Mouse (Mus musculus) forebrain, embryonic 11.5 days (tissue): ENCODE measurements around the gene Dpagt1. TPM values are rescaled to one million over a fixed set of nuclear protein-coding genes. Genes with fewer than 3 reads are reported as not detected.
"Not testable (repeated sequence)": the region's sequence is repeated elsewhere in the genome, so short reads cannot be mapped to it uniquely, and the experiment has no call there.

Source experiments
- ATAC-seq: fragments of 200-750 bp; cut with Nextera tagmentation; replicated peaks from 2 replicates; pipeline ENCODE4 v1.8.0; 2017; ENCODE audit warnings: moderate TSS enrichment; ENCODE audit not compliant: low FRiP score
- DNase-seq: peaks from one replicate; pipeline ENCODE4 v3.0.0-alpha.2; 2017; ENCODE audit warnings: low spot score
- H3K27ac ChIP-seq: fragments of 300-500 bp; sonication (generic); 2 replicates; pipeline ENCODE4 v1.5.1; 2014; ENCODE audit warnings: low read depth, low read length
- H3K27me3 ChIP-seq: fragments of 300-500 bp; sonication (generic); 2 replicates; pipeline ENCODE4 v1.6.1; 2014; ENCODE audit warnings: mild to moderate bottlenecking, low read length, mixed read lengths; ENCODE audit not compliant: control insufficient read depth, insufficient read depth
- H3K36me3 ChIP-seq: fragments of 300-500 bp; sonication (generic); 2 replicates; pipeline ENCODE4 v1.6.1; 2014; ENCODE audit warnings: mild to moderate bottlenecking, low read length, moderate library complexity, mixed read lengths; ENCODE audit not compliant: control insufficient read depth, insufficient read depth
- H3K4me1 ChIP-seq: fragments of 300-500 bp; sonication (generic); replicated peaks from 2 replicates; pipeline ENCODE4 v1.6.1; 2014; ENCODE audit warnings: low read length, mixed read lengths; ENCODE audit not compliant: control insufficient read depth, insufficient read depth
- H3K4me2 ChIP-seq: fragments of 300-500 bp; sonication (generic); 2 replicates; pipeline ENCODE4 v1.6.1; 2014; ENCODE audit warnings: low read depth, mild to moderate bottlenecking, low read length, moderate library complexity, mixed read lengths; ENCODE audit not compliant: severe bottlenecking
- H3K4me3 ChIP-seq: fragments of 300-500 bp; sonication (generic); 2 replicates; pipeline ENCODE4 v1.5.1; 2014; ENCODE audit warnings: low read depth, low read length
- H3K9ac ChIP-seq: fragments of 300-500 bp; sonication (generic); 2 replicates; pipeline ENCODE4 v1.6.1; 2014; ENCODE audit warnings: low read length
- H3K9me3 ChIP-seq: fragments of 300-500 bp; sonication (generic); 2 replicates; pipeline ENCODE4 v1.6.1; 2016; ENCODE audit warnings: low read length, mixed read lengths; ENCODE audit not compliant: control insufficient read depth
- WGBS: fragments of 180-500 bp; shearing (Covaris S2); extraction: QIAGEN DNeasy Blood & Tissue Kit; methylation state at CpG from one replicate; pipeline ENCODE4 v1.1.7; 2014; 5-methylcytosine and 5-hydroxymethylcytosine counted together
- polyA plus RNA-seq: library from polyadenylated mRNA; unstranded; fragments of >200 nt; fragmentation: Nextera tagmentation; extraction: Ambion mirVana; gene quantifications from 2 replicates; pipeline ENCODE4 v1.2.1, GENCODE M21; 2014

The Dpagt1 gene
- polyA plus RNA-seq, 1 experiment from 2014 or later = 49.1 TPM

DNA sequence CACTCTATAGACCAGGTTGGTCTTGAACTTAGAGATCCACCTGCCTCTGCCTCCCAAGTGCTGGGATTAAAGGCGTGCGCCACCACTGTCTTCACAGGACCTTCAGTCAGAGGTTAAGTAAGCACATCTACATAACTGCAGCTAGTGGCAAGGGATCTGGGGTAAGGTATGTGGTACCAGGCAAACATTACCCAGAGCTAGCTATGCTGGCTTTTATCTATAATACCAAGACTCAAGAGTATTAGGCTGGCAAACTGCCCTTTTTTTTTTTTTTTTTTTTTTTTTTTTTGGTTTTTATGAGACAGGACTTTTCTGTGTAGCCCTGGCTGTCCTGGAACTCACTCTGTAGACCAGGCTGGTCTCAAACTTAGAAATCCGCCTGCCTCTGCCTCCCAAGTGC, 25.8 kb upstream of the Dpagt1 start:
- H3K9ac ChIP-seq, H3K4me2 ChIP-seq, DNase-seq, H3K4me1 ChIP-seq, ATAC-seq, H3K9me3 ChIP-seq, H3K27ac ChIP-seq, H3K4me3 ChIP-seq, H3K27me3 ChIP-seq: not testable (repeated sequence)
- peaks cover 11% of the 10 kb centered on the region; the same call in 1 of the 2 replicates for H3K36me3 ChIP-seq
- WGBS = 90% methylated on average over 3 of the region's 3 CpGs

DNA sequence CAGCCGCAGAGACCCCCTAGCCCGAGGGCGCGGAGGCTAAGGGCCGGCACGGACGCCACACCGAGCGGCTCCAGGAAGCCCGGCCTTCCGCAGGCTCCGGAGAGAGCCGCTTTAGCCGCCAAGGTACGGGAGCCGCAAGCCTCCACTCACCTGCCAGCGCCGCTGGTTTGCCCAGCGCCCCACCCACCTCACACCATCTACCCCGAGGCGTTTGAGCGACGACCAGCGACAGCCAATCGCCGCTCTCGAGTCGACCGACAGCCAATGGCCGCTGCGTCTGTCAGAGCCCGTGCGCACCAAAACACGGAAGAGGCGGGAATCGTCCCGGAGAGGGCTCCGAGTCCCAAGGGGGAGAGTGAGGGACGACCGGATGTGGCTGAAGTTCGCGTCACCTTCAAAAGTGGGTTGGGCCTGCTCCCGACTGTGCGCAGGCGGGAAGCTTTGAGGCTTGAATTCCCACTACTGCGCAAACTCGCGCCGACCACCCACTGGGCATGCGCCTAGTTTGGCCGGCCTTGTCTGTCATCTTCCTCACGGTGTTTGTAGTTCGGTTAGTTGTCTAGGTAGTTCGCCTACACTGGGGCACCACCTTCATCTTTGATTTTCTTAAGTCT, 20.2 kb upstream of the Dpagt1 start, which contains the start of gene Hinfp:
Gene Hinfp (minus strand): TSS at position 206 of the 614 bp plus-strand sequence.
- DNase-seq (peak; percentile 99), ATAC-seq (peak; percentile 99)
- H3K4me3 ChIP-seq = peak within 1 kb of the TSS; percentile 77
- peak within 1 kb of the TSS; percentile 83 for H3K4me2 ChIP-seq
- peaks cover 9% of the 10 kb centered on the region; the same call in 1 of the 2 replicates for H3K4me1 ChIP-seq
- peak within 1 kb of the TSS; percentile 74 for H3K9ac ChIP-seq
- 1% methylated on average over 54 of the region's 54 CpGs for WGBS
- peaks cover 3% of the 10 kb centered on the region; the same call in 1 of the 2 replicates for H3K36me3 ChIP-seq
- H3K27me3 ChIP-seq = no peaks in the 10 kb centered on the region
- H3K9me3 ChIP-seq = no peaks in the 10 kb centered on the region
- no peak within 1 kb of the TSS; the same call in 1 of the 2 replicates for H3K27ac ChIP-seq

DNA sequence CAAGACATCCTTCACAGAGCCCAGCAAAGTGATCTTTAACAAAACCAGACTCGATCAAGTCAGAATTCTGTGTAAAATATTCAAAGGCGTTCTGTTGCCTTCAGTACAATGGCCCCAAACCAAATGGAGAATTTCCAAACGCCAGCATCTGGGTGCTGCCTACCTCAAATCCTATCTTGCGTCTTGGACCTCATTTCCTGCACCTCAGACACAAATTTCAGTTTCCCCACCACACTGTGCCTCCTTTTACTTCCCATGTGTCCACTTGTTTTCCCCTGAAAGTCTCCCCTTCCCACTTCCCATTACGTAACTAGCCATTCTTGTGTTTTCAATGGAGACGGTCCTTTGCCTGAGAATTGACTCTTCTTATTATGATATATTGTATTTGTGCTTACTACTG, 19.3 kb upstream of the Dpagt1 start:
- H3K27ac ChIP-seq = no peak overlapping the region
- H3K9ac ChIP-seq = no peak overlapping the region
- 87% methylated on average over 6 of the region's 6 CpGs for WGBS
- peaks cover 16% of the 10 kb centered on the region; the same call in 1 of the 2 replicates for H3K4me1 ChIP-seq
- no peak overlapping the region for H3K4me2 ChIP-seq
- H3K36me3 ChIP-seq = peaks cover 3% of the 10 kb centered on the region; the same call in 1 of the 2 replicates
- ATAC-seq (no peak), DNase-seq (no peak)
- H3K4me3 ChIP-seq = no peak overlapping the region
- no peaks in the 10 kb centered on the region for H3K9me3 ChIP-seq
- no peaks in the 10 kb centered on the region for H3K27me3 ChIP-seq

DNA sequence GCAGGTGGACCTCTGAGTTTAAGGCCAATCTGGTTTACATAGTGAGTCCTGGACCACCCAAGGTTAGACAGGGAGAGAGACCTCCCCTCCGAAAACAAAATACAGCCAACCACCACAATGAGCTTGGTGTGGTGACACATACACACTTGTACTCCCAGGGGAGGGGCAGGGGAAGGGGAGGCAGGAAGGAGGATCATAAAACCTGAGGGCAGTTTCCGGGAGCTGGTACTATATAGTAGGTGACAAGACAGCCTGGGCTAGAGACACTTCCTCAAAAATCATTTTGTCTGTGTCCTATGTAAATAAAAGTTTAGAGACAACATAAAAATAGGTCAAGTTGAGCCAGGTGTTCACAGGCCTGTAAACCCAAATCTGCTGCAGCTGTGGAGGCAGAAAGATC, 18.6 kb upstream of the Dpagt1 start:
- Histone ChIP-seq H3K4me1 (peaks cover 21% of the 10 kb centered on the region; the same call in 1 of the 2 replicates), H3K27ac (no peak overlapping the region), H3K36me3 (peaks cover 2% of the 10 kb centered on the region; the same call in 1 of the 2 replicates), H3K9me3 (no peaks in the 10 kb centered on the region), H3K27me3 (no peaks in the 10 kb centered on the region), H3K4me3 (no peak overlapping the region), H3K4me2 (no peak overlapping the region), H3K9ac (no peak overlapping the region)
- ATAC-seq = no peak
- WGBS = 93% methylated on average over 2 of the region's 2 CpGs
- no peak for DNase-seq

DNA sequence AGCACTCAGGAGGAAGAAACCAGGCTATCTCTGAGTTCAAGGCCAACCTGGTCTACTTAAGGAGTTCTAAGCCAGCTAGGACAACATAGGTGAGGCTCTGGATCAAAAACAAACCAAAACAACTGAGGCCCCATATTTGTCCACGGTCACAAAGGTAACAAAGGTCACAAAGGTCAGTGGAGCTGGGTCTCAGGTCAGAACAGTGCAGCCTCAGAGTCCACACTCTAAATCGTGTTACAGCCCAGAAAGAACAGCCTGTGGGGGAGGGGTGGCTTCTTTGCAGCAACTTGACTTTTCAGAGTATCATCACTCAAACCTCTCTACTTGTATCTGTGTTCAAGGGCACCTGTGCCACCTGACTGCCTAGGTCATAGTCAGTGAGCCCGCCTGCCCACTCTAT, 16.1 kb upstream of the Dpagt1 start:
- DNase-seq (no peak), ATAC-seq (no peak)
- H3K9me3 ChIP-seq = no peaks in the 10 kb centered on the region
- H3K4me3 ChIP-seq = no peak overlapping the region
- no peak overlapping the region for H3K4me2 ChIP-seq
- H3K36me3 ChIP-seq = peaks cover 3% of the 10 kb centered on the region; the same call in 1 of the 2 replicates
- H3K27ac ChIP-seq = no peak overlapping the region
- H3K27me3 ChIP-seq = no peaks in the 10 kb centered on the region
- 65% methylated on average over 3 of the region's 3 CpGs for WGBS
- H3K9ac ChIP-seq = no peak overlapping the region
- H3K4me1 ChIP-seq = peaks cover 15% of the 10 kb centered on the region; the same call in 1 of the 2 replicates

DNA sequence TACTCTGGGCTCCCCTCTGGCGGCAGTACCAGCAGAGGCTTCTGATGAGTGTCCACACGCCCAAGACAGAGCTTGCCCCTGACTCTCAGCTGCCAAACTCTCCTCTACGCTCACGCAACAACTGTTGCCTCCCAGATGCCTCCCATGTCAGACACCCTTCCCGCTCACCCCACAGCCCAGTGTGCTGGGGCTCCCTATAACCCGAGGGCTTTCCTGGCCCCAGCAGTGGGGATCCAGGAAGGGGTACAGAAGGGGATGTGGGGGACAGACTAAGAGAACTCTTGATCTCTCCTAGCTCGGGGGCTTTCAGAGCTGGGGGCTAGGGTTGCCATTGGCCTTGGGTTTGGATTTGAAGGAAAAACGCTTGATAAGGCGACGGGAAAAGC, 15.1 kb upstream of the Dpagt1 start:
- no peak overlapping the region for H3K4me3 ChIP-seq
- H3K9me3 ChIP-seq = no peaks in the 10 kb centered on the region
- peak overlapping the region; percentile 26; the same call in 1 of the 2 replicates for H3K4me2 ChIP-seq
- WGBS = 20% methylated on average over 10 of the region's 10 CpGs
- no peak for ATAC-seq
- peak overlapping the region; percentile 32; the same call in 1 of the 2 replicates for H3K9ac ChIP-seq
- peaks cover 12% of the 10 kb centered on the region; the same call in 1 of the 2 replicates for H3K4me1 ChIP-seq
- no peak for DNase-seq
- H3K27ac ChIP-seq = no peak overlapping the region
- H3K27me3 ChIP-seq = no peaks in the 10 kb centered on the region
- H3K36me3 ChIP-seq = peaks cover 5% of the 10 kb centered on the region; the same call in 1 of the 2 replicates

DNA sequence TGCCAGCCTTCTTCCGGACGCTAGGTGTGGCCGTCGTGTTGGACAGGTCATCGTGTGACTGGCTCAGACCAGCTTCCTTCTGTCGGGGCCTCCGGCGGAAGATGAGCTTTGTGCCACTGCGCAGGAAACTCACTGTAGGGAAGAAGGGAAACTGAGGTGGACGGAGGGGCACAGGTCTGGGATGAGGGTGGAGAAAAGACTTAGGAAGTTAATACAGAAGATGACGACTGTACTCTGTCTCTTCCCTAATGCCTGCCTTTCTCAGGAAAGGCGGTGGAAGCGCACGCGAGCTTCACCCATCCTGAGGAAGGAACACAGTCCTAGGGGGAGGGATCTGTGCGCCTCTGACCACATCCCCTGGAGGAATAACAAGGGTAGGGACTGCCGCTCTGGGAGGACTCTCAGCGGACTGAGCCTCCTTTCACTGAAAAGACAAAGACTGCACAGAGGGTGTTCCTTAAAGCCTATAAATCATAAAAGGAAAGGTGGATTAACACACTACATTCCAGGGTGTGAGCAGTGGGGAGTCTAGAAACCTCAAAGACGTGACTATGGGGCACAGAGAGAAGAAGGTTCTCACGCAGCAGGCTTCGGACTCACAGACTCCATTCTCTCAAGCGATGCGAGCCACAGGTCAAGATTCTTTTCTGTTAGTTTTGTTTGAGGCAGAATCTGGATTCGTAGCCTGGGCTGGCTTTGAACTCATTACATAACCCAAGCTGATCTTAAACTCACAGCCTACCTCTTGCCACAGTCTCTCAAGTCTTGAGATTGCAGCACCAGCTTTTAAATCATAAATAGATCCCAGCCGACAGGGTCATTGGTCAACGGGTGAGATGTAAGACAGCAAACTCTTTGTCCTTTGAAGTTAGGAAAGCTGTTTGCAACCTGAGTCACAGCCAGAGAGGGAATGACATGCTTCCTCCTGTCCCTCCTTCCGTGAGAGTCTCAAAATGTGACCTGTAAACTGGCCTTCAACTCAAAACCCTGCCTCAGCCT, 14.4 kb upstream of the Dpagt1 start:
- peak overlapping the region; percentile 26; the same call in 1 of the 2 replicates for H3K4me2 ChIP-seq
- ATAC-seq = peak; percentile 64; the same call in 1 of the 2 replicates
- no peak overlapping the region for H3K4me3 ChIP-seq
- peak; percentile 68 for DNase-seq
- H3K9ac ChIP-seq = peak overlapping the region; percentile 32; the same call in 1 of the 2 replicates
- peaks cover 12% of the 10 kb centered on the region; the same call in 1 of the 2 replicates for H3K4me1 ChIP-seq
- peak overlapping the region; percentile 1; the same call in 1 of the 2 replicates for H3K27ac ChIP-seq
- H3K9me3 ChIP-seq = no peaks in the 10 kb centered on the region
- H3K27me3 ChIP-seq = no peaks in the 10 kb centered on the region
- H3K36me3 ChIP-seq = peaks cover 7% of the 10 kb centered on the region; the same call in 1 of the 2 replicates
- WGBS = 2% methylated on average over 27 of the region's 27 CpGs
